Comparison of ENCODE assay signal across 9 mouse cellular contexts in the genomic region with DNA sequence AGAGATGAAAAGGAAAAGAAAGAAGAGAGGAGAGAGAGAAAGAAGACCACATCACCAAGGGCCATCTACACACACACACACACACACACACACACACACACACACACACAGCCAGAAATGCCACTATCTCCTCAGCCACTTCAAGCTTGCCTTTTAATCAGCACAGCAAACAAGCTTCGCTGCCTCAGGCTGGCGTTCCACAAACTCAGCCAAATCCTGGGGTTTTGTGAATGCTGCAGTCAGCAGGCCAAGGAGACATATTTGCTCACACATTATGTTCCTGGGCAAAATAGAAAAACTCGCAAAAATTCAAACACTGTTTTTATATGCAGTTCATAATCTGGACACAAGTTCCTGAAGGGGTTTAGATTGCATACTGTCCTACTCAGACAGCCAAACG.
A peak's percentile ranks its signal among the peaks of the same experiment; 100 is the strongest.
DNase-seq lines count a peak whose midpoint lies in the region; ATAC-seq and TF ChIP-seq lines count a peak whose summit lies in the region.
"Had no signal": no experiment of that assay in that cellular context is flagged by ENCODE, and none has a peak within 500 bp of the region (broad histone marks: within the 10 kb centered on the region; RNA-seq: fewer than 3 reads in every experiment).

No protein-coding gene starts in this region.

- no peak for TF ChIP-seq CTCF in hindbrain, postnatal 0 days (IDR thresholded peaks at IDR 0.05; ENCODE audit: low read depth)

- peaks cover 6% of the 10 kb centered on the region; the same call in 1 of the 2 replicates for H3K4me1 ChIP-seq in hindbrain, postnatal 0 days (ENCODE audit: insufficient read depth, low read length)
- peaks cover 26% of the 10 kb centered on the region for H3K4me1 ChIP-seq in hindbrain, embryonic 10.5 days (replicated peaks)
- H3K4me1 ChIP-seq in midbrain, embryonic 16.5 days (ENCODE audit: control insufficient read depth, insufficient read depth, low read length), result peaks cover 39% of the 10 kb centered on the region
- H3K4me1 ChIP-seq: megakaryocyte, embryonic 14.5 days had no signal

- H3K4me2 ChIP-seq in hindbrain, postnatal 0 days (ENCODE audit: low read depth, low read length), result no peak overlapping the region
- H3K4me2 ChIP-seq in midbrain, embryonic 16.5 days (ENCODE audit: low read length), result no peak overlapping the region

- no peak overlapping the region for H3K4me3 ChIP-seq in hindbrain, postnatal 0 days (ENCODE audit: low read length)
- H3K4me3 ChIP-seq in hindbrain, embryonic 10.5 days, result no peak overlapping the region
- H3K4me3 ChIP-seq in midbrain, embryonic 16.5 days (ENCODE audit: low read depth, low read length), result no peak overlapping the region
- H3K4me3 ChIP-seq: megakaryocyte, embryonic 14.5 days had no signal

- peak overlapping the region; percentile 26 for H3K27ac ChIP-seq in hindbrain, postnatal 0 days
- H3K27ac ChIP-seq in hindbrain, embryonic 10.5 days, result no peak overlapping the region
- H3K27ac ChIP-seq in midbrain, embryonic 16.5 days (ENCODE audit: low read length), result no peak overlapping the region

- no peaks in the 10 kb centered on the region for H3K27me3 ChIP-seq in hindbrain, postnatal 0 days (ENCODE audit: insufficient read depth, low read length)
- no peaks in the 10 kb centered on the region for H3K27me3 ChIP-seq in hindbrain, embryonic 10.5 days (ENCODE audit: insufficient read depth, poor library complexity, severe bottlenecking)
- no peaks in the 10 kb centered on the region for H3K27me3 ChIP-seq in midbrain, embryonic 16.5 days (ENCODE audit: control insufficient read depth, insufficient read depth, low read depth, low read length)
- H3K27me3 ChIP-seq: megakaryocyte, embryonic 14.5 days had no signal

- DNase-seq in adrenal gland, postnatal 36 days, result peak; percentile 3 to 22
- DNase-seq in adrenal gland, postnatal 4 days (ENCODE audit: low spot score in 2 of 2), result no peak
- DNase-seq in hindbrain, postnatal 0 days (ENCODE audit: low spot score), result peak; percentile 74
- no peak for DNase-seq in hindbrain, embryonic 10.5 days (ENCODE audit: low spot score)
- peak; percentile 44 to 57 for DNase-seq in right cerebral cortex, postnatal 10 days (ENCODE audit: low spot score in 2 of 2)
- no peak for DNase-seq in right cerebral cortex, postnatal 25 days
- DNase-seq in neural tube, embryonic 10.5 days (ENCODE audit: extremely low spot score, low spot score), result no peak

- 36% methylated on average over 4 of the region's 4 CpGs for WGBS in hindbrain, postnatal 0 days
- 86% methylated on average over 4 of the region's 4 CpGs for WGBS in hindbrain, embryonic 10.5 days
- 53% methylated on average over 4 of the region's 4 CpGs for whole genome bisulfite sequencing in midbrain, embryonic 16.5 days

- no peak overlapping the region for H3K9ac ChIP-seq in hindbrain, postnatal 0 days (replicated peaks; ENCODE audit: low read length)
- H3K9ac ChIP-seq in midbrain, embryonic 16.5 days (ENCODE audit: low read depth, low read length), result no peak overlapping the region

- H3K9me3 ChIP-seq in hindbrain, postnatal 0 days (ENCODE audit: low read length), result no peaks in the 10 kb centered on the region
- no peaks in the 10 kb centered on the region for H3K9me3 ChIP-seq in hindbrain, embryonic 10.5 days
- H3K9me3 ChIP-seq in midbrain, embryonic 16.5 days (replicated peaks; ENCODE audit: control insufficient read depth, low read length, poor library complexity, severe bottlenecking), result no peaks in the 10 kb centered on the region
- H3K9me3 ChIP-seq: megakaryocyte, embryonic 14.5 days had no signal

- H3K36me3 ChIP-seq in hindbrain, postnatal 0 days (ENCODE audit: insufficient read depth, low read length), result no peaks in the 10 kb centered on the region
- H3K36me3 ChIP-seq in hindbrain, embryonic 10.5 days, result no peaks in the 10 kb centered on the region
- H3K36me3 ChIP-seq in midbrain, embryonic 16.5 days (ENCODE audit: control insufficient read depth, insufficient read depth, low read length), result no peaks in the 10 kb centered on the region

- peak; percentile 49 for ATAC-seq in hindbrain, postnatal 0 days
- 0 out of 2 replicates have a peak, but pooled peaks have one; percentile 30 for ATAC-seq in midbrain, embryonic 16.5 days

Comparison
In these comparisons a context has a peak if more than half of its experiments do, and no peak if none do; other contexts are left out.
1. DNase-seq: peak in adrenal gland, postnatal 36 days (2 of 2), hindbrain, postnatal 0 days (single experiment) and right cerebral cortex, postnatal 10 days (2 of 2); none in adrenal gland, postnatal 4 days (0 of 2), hindbrain, embryonic 10.5 days (single experiment), right cerebral cortex, postnatal 25 days (single experiment) and neural tube, embryonic 10.5 days (single experiment).